Mouse (Mus musculus): Measurements from ENCODE around the gene Mbtps1. TPM values are rescaled to one million over a fixed set of nuclear protein-coding genes. Genes with fewer than 3 reads are reported as not detected.

Gene Mbtps1
- total and polyA plus RNA-seq, 2 experiments from 2014 or later, result 37.1 to 68.7 TPM

GRCm38 (mm10) chr8:119515767-119516166 is 42.8 kb downstream of the Mbtps1 start:
- ATAC-seq (ENCODE audit: insufficient read depth, low read depth), result no peak
- Histone ChIP-seq H3K27me3 (ENCODE audit: control insufficient read depth, insufficient read depth, low read length) (no peaks in the 10 kb centered on the region), H3K4me1 (ENCODE audit: control insufficient read depth, insufficient read depth) (no peaks in the 10 kb centered on the region), H3K4me3 (ENCODE audit: low read depth, low read length) (no peak overlapping the region), H3K4me2 (ENCODE audit: low read depth, low read length) (no peak overlapping the region), H3K36me3 (replicated peaks; ENCODE audit: control insufficient read depth, insufficient read depth, low read length) (peaks cover 97% of the 10 kb centered on the region), H3K27ac (ENCODE audit: low read depth) (no peak overlapping the region), H3K9ac (replicated peaks; ENCODE audit: low read depth, low read length) (no peak overlapping the region), H3K9me3 (replicated peaks; ENCODE audit: control insufficient read depth, low read length) (no peaks in the 10 kb centered on the region)
- WGBS, result 72% methylated on average over 3 of the region's 3 CpGs
- no peak for TF ChIP-seq EP300 (IDR thresholded peaks at IDR 0.05; ENCODE audit: low read depth)
- no peak for TF ChIP-seq CTCF (IDR thresholded peaks at IDR 0.05; ENCODE audit: low read depth)
- DNase-seq (ENCODE audit: low spot score), result no peak

GRCm38 (mm10) chr8:119514940-119515339 is 43.6 kb downstream of the Mbtps1 start:
- H3K4me1 ChIP-seq (ENCODE audit: control insufficient read depth, insufficient read depth), result no peaks in the 10 kb centered on the region
- no peaks in the 10 kb centered on the region for H3K27me3 ChIP-seq (ENCODE audit: control insufficient read depth, insufficient read depth, low read length)
- TF ChIP-seq EP300 (IDR thresholded peaks at IDR 0.05; ENCODE audit: low read depth), result no peak
- no peak for TF ChIP-seq CTCF (IDR thresholded peaks at IDR 0.05; ENCODE audit: low read depth)
- H3K36me3 ChIP-seq (replicated peaks; ENCODE audit: control insufficient read depth, insufficient read depth, low read length), result peaks cover 97% of the 10 kb centered on the region
- DNase-seq (ENCODE audit: low spot score) (no peak), ATAC-seq (ENCODE audit: insufficient read depth, low read depth) (no peak)
- H3K9me3 ChIP-seq (replicated peaks; ENCODE audit: control insufficient read depth, low read length), result no peaks in the 10 kb centered on the region
- no peak overlapping the region for H3K27ac ChIP-seq (ENCODE audit: low read depth)
- WGBS, result 81% methylated on average over 3 of the region's 3 CpGs
- no peak overlapping the region for H3K4me2 ChIP-seq (ENCODE audit: low read depth, low read length)
- no peak overlapping the region for H3K4me3 ChIP-seq (ENCODE audit: low read depth, low read length)
- no peak overlapping the region for H3K9ac ChIP-seq (replicated peaks; ENCODE audit: low read depth, low read length)

DNA sequence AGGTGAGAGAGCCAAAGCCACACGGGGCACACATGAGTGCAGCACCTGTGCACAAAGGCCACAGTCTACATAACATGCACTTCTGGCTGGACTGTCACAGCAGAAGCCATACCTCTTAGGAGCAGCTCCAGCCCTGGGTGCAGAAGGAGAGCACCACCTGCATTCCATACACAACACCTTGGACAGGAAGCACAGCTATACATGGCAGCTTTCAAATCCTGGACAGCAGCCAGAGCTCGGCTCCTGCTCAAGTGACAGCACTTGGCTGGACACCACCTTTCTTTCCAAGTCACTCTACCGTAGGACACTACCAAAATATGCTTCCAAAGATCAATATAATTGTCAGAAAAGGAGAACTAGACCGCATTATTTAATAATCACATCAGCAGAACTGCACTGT is 45.1 kb downstream of the Mbtps1 start:
- peaks cover 97% of the 10 kb centered on the region for H3K36me3 ChIP-seq (replicated peaks; ENCODE audit: control insufficient read depth, insufficient read depth, low read length)
- H3K9me3 ChIP-seq (replicated peaks; ENCODE audit: control insufficient read depth, low read length), result no peaks in the 10 kb centered on the region
- ATAC-seq (ENCODE audit: insufficient read depth, low read depth) (no peak), DNase-seq (ENCODE audit: low spot score) (no peak)
- TF ChIP-seq CTCF (IDR thresholded peaks at IDR 0.05; ENCODE audit: low read depth), result no peak
- no peak for TF ChIP-seq EP300 (IDR thresholded peaks at IDR 0.05; ENCODE audit: low read depth)
- no peak overlapping the region for H3K27ac ChIP-seq (ENCODE audit: low read depth)
- no peaks in the 10 kb centered on the region for H3K27me3 ChIP-seq (ENCODE audit: control insufficient read depth, insufficient read depth, low read length)
- no peak overlapping the region for H3K9ac ChIP-seq (replicated peaks; ENCODE audit: low read depth, low read length)
- H3K4me1 ChIP-seq (ENCODE audit: control insufficient read depth, insufficient read depth), result no peaks in the 10 kb centered on the region
- no peak overlapping the region for H3K4me3 ChIP-seq (ENCODE audit: low read depth, low read length)
- no peak overlapping the region for H3K4me2 ChIP-seq (ENCODE audit: low read depth, low read length)
- WGBS, result 64% methylated on average over 4 of the region's 4 CpGs

DNA sequence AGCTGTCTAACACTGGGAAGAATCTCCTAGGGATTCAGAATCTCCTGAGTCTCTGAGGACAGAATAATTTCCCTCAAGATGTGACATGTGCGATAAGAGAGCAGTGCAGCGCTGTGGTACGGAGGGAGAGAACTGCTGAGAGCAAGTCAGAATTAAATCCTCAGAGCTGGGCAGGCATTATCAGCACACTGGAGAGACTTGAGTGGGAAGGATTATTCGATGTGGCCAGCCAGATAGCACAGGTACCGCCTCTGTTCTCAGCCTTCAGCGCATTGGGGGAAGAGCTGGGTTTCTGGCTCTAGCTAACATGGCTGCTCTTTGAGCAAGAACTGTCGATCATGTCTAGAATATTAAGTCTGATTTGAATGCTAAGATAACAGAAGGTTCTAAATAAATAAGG is 46.8 kb downstream of the Mbtps1 start:
- no peak for TF ChIP-seq CTCF (IDR thresholded peaks at IDR 0.05; ENCODE audit: low read depth)
- no peak for TF ChIP-seq EP300 (IDR thresholded peaks at IDR 0.05; ENCODE audit: low read depth)
- Histone ChIP-seq H3K27ac (ENCODE audit: low read depth) (no peak overlapping the region), H3K9me3 (replicated peaks; ENCODE audit: control insufficient read depth, low read length) (no peaks in the 10 kb centered on the region), H3K27me3 (ENCODE audit: control insufficient read depth, insufficient read depth, low read length) (no peaks in the 10 kb centered on the region), H3K36me3 (replicated peaks; ENCODE audit: control insufficient read depth, insufficient read depth, low read length) (peaks cover 94% of the 10 kb centered on the region), H3K4me2 (ENCODE audit: low read depth, low read length) (no peak overlapping the region), H3K4me1 (ENCODE audit: control insufficient read depth, insufficient read depth) (no peaks in the 10 kb centered on the region), H3K4me3 (ENCODE audit: low read depth, low read length) (no peak overlapping the region), H3K9ac (replicated peaks; ENCODE audit: low read depth, low read length) (no peak overlapping the region)
- DNase-seq (ENCODE audit: low spot score), result no peak
- ATAC-seq (ENCODE audit: insufficient read depth, low read depth), result no peak
- 71% methylated on average over 7 of the region's 7 CpGs for WGBS

- 79% methylated on average over 9 of the region's 9 CpGs for WGBS
- Histone ChIP-seq H3K27me3 (ENCODE audit: control insufficient read depth, insufficient read depth, low read length) (no peaks in the 10 kb centered on the region), H3K9ac (replicated peaks; ENCODE audit: low read depth, low read length) (no peak overlapping the region), H3K4me2 (ENCODE audit: low read depth, low read length) (no peak overlapping the region), H3K9me3 (replicated peaks; ENCODE audit: control insufficient read depth, low read length) (no peaks in the 10 kb centered on the region), H3K36me3 (replicated peaks; ENCODE audit: control insufficient read depth, insufficient read depth, low read length) (peaks cover 86% of the 10 kb centered on the region), H3K4me1 (ENCODE audit: control insufficient read depth, insufficient read depth) (no peaks in the 10 kb centered on the region), H3K27ac (ENCODE audit: low read depth) (no peak overlapping the region), H3K4me3 (ENCODE audit: low read depth, low read length) (no peak overlapping the region)
- no peak for ATAC-seq (ENCODE audit: insufficient read depth, low read depth)
- DNase-seq (ENCODE audit: low spot score), result no peak
- no peak for TF ChIP-seq CTCF (IDR thresholded peaks at IDR 0.05; ENCODE audit: low read depth)
These were observed 48.1 kb downstream of the Mbtps1 start for GRCm38 (mm10) chr8:119510471-119510870.

GRCm38 (mm10) chr8:119506106-119506505 is 52.4 kb downstream of the Mbtps1 start:
- no peak for ATAC-seq (ENCODE audit: insufficient read depth, low read depth)
- Histone ChIP-seq H3K4me1 (ENCODE audit: control insufficient read depth, insufficient read depth) (no peaks in the 10 kb centered on the region), H3K9ac (replicated peaks; ENCODE audit: low read depth, low read length) (no peak overlapping the region), H3K27me3 (ENCODE audit: control insufficient read depth, insufficient read depth, low read length) (no peaks in the 10 kb centered on the region), H3K4me2 (ENCODE audit: low read depth, low read length) (no peak overlapping the region), H3K9me3 (replicated peaks; ENCODE audit: control insufficient read depth, low read length) (no peaks in the 10 kb centered on the region), H3K4me3 (ENCODE audit: low read depth, low read length) (no peak overlapping the region), H3K36me3 (replicated peaks; ENCODE audit: control insufficient read depth, insufficient read depth, low read length) (peaks cover 49% of the 10 kb centered on the region), H3K27ac (ENCODE audit: low read depth) (no peak overlapping the region)
- TF ChIP-seq EP300 (IDR thresholded peaks at IDR 0.05; ENCODE audit: low read depth) (no peak), CTCF (IDR thresholded peaks at IDR 0.05; ENCODE audit: low read depth) (no peak)
- DNase-seq (ENCODE audit: low spot score), result no peak
- WGBS, result 72% methylated on average over 8 of the region's 8 CpGs
